Mouse (Mus musculus) layer of hippocampus, postnatal 14 days (tissue): ENCODE data around the gene Camk2n1. TPM values are rescaled to one million over a fixed set of nuclear protein-coding genes. Genes with fewer than 3 reads are reported as not detected.
A peak's percentile ranks its signal among the peaks of the same experiment; 100 is the strongest.

Experiments
- DNase-seq, 2 experiments: peaks; one replicate each; pipeline ENCODE4 v3.0.0; 2021 to 2022; ENCODE audit warnings: low spot score in 2 of 2, mixed read lengths in 1 of 2
- total RNA-seq, 2 experiments: library from RNA; stranded (reverse); gene quantifications; 2 replicates each; pipeline ENCODE4 v1.2.3; 2021

Gene Camk2n1
- total RNA-seq, 2 experiments from 2014 or later = 211 to 242 TPM

DNA sequence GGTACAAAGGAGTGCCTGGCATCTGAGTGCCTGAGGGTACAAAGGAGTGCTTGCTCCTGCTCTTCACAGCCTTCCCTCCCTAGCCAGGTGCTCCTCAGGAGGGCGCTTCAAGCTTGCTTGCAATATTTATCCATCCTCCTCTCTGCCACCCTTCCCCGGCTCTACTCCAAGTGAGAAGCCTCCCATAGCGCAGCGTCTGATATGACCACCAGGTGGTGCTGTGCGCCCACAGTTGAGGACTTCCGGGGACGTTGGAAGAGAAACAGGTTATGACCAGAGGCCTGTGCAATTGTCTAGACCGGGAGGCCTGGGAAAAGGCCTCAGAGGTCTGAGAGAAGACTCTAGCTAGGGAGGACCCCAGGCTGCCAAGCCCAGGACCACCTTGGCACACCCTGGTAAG is 6.7 kb upstream of the Camk2n1 start:
- DNase-seq = peak; percentile 96 to 97

DNA sequence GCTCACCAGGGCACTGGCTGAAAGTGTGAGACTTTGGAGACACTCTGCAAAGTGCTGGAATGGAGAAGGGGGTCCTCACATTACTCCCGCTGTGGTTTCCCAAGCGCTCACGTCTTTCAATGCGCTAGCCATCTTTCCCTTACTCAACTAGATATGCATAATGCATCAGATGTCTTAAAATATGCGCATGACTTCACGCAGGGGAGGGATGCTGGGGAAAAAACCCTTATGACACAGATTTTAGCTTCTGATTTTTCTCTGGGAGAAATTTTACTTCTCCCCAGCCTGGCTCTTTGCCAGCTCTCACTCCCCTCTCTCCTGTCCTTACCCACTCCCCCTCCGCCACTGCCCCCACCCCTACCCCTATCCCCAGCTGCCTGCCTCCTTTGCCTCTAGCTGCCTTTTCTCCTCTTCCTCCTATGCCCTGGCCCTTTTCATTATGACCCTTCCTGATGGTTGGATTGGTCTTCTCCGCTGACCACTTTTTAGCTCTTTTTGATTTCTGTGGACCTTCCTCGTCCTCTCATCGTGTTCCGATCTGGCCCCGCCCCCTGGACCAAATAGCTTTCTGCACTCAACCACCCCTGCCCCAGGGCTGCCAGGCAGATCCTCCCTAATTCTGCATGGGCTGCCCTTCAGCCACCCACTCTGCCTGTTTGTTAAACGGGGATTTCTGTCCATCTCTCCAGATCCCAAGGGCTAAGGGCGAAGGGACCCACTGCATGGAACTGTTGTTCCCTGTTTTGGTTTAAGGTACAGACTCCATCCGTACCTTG is 6.1 kb upstream of the Camk2n1 start:
- DNase-seq = no peak

DNA sequence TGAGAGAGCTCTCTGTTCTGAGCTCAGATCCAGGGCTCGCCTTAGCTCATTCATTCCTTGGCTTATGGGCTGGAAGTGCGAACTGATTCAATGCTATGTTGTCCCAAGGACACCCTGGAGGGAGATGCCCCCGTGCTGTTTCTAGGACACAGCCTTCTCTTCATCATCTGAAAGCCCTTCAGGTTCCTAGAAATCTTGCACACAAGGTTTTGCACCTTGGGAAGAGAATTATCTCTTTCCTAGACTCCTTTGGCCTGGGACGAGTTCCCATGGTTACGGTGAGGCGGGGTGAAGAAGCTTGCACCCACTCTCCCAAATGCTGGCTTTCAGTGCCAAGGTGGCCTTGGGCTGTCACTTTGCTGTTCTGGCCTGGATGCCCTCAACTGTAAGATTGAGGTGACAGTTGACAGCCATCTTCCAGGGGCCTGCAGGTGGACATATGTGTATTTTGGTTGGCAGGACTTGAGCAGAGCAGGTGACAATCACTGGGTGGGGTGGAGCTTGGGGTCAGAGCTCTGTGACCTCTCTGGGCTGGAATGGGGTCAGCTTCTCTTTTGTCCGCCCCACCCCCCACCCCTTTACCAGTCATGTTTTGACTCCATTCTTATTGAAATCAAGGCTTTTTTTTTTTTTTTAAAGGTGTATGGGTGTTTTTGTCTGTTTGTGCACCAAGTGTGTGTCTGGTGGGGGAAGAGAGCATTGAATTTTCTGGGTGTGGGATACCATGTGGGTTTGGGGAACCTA is 5.1 kb upstream of the Camk2n1 start:
- DNase-seq = no peak

DNA sequence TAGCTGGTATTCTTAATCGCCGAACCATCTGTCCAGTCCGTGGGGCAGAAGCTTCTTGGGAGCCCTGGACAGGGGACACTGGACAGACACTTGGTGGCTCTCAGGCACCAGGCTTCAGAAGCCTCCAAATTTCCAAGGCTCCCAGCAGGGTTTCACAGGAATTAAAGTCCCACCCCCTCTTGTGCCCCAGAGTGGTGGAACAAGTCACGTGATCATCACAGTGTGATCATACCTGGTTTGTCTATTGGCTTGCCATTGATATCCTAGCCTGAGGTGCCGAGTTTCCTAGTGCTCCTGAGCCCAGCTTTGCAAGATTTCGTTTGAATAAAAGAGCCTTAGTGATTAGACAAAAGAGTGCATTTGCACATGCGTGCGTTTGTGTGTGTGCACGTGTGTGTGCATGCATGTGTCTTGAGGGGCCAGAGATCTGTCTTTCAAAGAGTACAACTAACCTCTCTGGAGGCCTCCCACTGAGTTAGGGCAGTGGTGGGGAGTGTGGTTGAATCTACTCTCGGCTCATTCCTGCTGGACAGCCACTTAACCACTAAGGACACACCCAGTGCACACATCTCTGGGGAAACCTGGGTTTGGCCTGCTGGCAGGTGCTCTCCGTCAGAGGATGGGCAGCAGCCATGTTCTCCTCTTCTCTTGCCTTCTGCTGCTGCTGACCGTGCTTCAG is 4.3 kb upstream of the Camk2n1 start:
- no peak for DNase-seq

DNA sequence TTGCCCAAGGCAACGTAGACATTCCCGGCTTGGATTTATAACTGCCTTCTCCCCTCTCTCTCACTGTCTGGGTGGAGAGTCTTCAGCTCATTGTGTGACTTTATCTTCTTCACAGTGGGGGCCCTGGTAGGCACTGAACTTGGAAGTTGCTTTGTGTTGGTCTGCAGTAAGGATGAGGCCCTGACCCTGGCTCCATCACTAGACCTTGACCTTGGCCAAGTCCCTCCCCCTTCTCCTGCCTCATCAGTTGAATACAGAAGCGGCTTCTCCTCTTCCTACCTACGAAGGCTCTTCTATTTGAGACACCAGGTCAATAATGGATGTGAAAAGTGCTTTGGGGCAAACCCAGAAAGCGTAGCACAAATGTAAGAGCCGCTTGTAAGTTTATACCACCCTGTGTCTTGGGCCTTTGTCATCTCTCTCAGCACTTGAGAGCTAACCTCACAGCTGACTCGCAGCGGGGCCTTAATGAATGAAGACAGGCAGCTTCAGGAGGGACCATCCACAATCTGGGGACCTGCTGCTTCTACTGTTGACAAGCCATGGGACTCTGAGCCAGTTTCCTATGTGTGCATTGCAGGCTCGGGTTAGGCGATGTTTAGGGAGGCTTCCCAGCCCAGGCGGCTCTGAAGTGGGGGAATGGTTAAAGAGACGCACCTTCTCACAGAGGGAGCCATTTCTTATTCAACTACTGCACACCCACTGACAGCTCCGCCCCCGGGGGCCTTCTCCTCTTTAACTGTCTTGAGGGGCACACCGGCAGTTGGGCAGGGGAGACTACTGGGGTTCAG is 1.6 kb upstream of the Camk2n1 start:
- no peak for DNase-seq

DNA sequence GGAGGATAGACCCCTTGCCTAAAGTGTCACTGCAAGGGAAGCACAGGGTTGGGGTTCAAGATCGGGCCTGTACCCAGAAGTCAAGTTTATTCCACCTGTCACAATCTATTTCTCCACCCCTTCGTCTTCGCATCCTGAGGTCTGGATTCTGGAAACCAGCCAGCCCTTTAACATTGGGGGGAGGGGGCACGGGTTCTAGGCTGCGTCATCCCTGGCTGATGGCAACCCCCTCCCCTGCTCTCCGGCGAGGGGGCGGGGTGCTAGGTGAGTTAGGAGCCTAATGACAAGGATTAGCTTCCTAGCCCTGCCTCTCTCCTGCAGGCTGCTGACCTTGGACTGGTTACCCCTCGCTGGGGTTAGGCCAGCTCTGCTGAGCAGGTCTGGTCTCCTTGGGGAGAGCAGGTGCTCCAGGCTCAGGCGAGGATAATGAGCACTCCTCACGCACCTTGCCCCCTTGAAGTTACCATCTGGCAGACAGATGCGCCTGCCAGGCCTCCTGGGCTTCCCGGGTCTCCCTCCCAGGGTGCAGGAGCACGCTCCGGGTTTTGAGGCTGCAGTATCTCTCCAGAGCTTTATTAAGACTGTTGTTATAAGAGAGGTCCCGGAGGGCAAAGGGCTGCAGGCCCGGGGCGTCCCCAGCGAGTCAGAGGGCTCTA is 889 bp upstream of the Camk2n1 start:
- DNase-seq = no peak

DNA sequence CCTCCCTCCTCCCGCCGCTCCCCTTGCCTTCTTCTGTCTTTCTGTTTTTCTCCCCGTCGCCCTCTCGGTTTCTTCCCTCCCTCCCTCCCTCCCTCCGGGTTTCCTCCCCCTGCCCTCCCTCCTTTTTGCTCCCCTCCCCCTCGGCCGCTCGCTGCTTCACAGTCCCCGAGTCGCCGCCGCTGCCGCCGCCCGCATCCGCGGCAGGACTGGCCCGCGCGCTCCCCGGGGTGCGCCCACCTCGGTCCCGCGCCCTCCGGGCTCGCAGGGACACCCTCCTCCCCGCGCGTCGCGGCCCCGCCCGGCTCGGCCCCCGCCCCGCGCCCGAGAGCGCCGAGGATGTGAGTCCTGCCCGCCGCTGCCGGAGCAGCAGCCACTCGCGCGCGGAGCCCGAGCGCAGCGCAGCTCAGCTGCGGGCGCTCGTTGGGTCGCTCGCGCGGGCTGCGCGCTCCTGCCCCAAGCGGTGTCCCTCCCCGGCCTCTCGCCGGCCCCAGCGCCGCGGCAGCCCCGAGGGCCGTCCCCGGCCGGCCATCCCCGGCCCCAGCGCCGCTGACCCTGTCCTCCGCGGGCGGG is 542 bp downstream of the Camk2n1 start:
- peak in 1 of 2 experiments; percentile 73 for DNase-seq

DNA sequence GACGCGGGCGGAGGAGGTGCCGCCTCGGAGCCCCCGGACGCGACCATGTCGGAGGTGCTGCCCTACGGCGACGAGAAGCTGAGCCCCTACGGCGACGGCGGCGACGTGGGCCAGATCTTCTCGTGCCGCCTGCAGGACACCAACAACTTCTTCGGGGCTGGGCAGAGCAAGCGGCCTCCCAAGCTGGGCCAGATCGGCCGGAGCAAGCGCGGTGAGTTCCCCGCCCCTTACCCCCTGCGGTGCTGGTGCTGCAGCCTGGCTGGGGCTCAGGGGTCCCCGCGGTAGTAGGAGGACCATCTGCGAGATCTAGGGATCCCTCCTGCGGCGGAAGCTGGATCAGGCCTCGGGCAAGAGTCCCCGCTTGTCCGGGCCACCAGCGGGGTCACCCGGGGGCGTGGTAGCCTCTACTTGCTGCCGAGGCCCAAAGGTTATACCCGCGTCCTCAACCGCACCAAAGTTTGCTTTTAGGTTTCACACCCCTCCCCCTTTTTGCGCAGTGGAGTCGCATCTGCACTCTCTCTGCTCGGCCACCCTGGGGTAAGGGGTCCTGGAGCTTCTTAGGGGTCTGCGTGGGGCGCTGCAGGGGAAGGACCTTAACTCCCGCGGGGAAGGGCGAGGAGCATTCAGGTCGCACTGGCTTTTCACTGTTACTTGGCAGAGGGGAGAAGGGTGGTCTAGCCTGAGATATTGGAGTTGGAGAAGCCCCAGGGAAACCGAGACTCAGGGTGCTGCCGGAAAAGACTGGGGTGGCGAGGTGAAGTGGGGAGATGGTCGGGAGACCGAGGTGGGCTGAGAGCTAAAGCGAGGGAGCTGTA is 1.2 kb downstream of the Camk2n1 start:
- peak in 1 of 2 experiments; percentile 50 for DNase-seq

DNA sequence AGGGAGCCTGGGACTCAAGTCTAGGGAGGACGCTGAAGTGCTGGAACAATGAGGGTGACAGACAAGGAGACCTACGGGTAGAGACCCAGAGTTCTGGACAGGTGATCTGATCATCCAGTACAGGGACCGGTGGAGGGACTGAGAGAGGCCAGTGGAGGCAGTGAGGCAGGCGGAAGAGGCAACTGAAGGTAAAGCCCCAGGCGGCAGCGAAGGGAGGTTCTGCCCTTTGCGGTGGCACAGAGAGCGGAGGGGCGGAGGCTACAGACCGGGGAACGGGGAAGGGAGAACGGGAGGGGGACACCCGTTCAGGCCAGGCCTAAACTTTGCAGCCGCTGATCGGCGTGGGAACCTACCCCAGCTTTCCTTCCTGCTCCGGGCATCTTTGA is 1.8 kb downstream of the Camk2n1 start:
- DNase-seq = no peak

DNA sequence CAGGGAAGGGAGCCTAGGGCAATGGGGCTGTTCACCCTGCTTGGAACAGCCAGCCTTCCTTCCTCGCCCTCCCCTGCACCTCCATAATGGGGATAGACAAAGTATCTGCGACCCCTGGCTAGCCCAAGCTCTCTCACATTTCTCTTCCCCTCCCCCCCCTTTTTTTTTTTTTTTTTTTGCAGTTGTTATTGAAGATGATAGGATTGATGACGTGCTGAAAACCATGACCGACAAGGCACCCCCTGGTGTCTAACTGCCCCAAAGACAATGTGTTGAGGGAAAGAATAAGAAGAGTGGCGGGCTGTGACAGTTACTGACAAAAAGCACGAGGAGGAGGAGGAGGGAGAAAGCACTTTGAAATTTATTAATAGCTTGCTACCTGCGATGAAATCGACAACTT is 2.4 kb downstream of the Camk2n1 start:
- DNase-seq = no peak

DNA sequence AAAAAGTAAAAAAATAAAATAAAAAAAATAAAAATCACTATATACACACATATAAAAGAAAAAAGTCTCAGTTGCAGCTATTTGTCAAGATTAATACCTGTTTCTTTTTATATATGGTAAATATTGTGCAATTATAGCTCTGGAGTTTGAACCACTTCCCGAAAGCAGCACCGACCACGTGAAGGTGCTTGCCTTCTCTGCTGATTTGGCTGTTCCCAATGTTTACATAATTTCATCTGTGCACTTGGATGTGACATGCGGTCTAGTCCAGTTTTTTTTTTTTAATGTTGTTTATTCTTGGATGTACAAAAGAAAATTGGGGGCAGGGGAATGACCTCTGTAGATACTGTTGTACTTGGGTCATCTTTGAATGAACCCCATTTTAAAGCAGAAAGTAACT is 3.0 kb downstream of the Camk2n1 start:
- no peak for DNase-seq

DNA sequence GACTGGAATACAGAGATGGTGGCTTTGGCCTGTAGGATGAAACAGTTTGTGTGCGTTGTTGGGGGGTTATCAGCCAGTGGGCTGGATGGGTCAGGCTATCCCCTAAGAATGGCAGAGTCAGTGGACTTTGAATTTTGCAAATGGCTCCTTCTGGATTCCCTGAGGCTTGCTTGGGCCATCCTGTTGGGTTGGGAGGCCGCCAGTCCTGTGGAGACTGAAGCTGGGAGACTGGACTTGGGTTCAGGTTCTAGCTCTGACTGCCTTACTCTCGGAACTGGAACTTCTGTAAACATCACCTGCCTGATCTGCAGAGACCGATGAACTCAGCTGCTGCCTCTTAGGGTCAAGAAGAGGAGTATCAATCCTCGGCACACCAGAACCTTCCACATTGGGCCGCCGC is 4.1 kb downstream of the Camk2n1 start:
- no peak for DNase-seq

DNA sequence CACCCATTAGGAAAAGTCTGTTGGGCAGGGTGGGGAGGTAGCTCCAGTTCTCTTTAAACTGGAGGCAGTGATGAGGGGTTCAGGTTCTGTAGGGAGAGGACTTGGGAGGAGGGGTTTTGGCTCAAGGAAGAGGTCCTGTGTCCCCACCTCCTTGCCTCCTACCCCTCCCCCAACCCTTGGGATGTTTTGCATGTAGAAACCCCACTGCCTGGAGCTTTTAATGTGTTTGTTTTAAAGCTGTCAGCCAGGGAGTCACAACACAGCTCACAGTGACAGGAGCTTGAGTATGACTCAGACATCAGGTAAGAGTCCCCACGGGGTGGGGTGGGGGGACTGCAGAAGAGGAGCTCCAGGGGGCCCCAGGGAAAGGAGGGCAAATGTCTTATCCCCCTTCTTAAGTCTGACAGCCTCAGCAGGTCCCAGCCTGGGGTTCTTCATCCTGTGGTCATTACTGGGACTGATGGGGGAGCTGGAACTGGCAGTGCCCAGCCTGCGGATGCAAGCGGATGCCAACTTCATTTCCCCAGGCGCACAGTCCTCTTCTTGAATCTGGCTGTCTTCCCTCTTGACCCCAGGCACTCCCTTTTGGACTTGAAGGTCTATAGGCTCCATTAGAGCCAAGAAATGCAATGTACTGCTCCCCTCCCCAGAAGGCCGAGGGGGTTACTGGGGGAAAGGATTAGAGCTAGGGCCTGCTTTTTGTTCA is 4.8 kb downstream of the Camk2n1 start:
- DNase-seq = no peak

DNA sequence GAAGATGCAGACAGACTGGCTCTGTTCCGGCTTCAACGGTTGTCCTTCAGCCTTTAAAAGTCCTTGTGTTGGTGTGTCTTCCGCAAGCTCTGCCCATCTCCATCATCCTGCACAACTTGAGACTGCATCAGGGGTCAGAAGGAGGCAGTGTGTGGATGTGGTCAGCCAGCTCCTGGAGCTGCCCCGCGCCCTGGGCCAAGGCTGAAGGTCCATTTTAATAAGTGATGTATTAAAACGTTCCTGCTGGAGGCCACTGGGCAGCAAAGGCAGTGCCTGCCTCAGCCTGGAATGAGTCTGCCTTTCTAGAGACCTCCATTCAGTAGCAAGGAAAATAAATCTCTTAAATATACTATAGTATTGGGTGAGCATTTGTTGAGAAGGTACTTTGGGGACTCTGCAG is 5.7 kb downstream of the Camk2n1 start:
- no peak for DNase-seq

DNA sequence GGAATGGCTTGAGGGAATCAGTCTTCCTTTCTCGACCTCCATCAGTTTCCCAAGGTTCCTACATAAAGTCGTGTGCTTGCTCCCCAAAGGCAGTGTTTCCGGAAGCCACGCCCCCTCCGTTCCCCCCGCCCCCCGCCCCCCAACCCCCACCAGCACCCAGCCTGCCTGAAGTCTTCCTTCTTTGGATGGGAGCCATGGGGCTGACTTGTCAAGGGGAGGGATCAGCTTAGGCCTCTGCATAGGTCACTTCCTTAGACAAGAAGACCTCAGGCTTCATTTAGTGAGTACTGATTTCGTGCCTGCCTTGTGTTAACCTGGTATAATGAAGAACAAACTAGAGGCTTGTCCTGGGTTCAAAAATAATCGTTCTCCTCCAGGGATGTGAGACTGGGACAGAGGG is 6.8 kb downstream of the Camk2n1 start:
- no peak for DNase-seq

DNA sequence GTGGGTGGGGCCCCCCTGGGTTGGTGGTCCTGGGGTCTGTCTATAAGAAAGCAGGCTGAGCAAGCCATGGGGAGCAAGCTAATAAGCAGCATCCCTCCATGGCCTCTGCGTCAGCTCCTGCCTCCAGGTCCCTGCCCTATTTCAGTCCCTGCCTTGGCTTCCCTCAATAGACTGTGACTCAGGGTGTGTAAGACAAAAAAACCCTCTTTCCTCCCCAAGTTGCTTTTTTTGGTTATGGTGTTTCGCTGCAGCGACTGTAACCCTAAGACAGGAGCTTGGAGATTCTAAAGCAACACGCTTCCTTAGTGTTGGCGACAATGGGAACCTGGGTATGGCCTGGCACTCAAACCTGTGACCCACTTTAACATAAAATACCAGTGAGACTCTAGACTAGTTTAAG is 7.4 kb downstream of the Camk2n1 start:
- DNase-seq = no peak

DNA sequence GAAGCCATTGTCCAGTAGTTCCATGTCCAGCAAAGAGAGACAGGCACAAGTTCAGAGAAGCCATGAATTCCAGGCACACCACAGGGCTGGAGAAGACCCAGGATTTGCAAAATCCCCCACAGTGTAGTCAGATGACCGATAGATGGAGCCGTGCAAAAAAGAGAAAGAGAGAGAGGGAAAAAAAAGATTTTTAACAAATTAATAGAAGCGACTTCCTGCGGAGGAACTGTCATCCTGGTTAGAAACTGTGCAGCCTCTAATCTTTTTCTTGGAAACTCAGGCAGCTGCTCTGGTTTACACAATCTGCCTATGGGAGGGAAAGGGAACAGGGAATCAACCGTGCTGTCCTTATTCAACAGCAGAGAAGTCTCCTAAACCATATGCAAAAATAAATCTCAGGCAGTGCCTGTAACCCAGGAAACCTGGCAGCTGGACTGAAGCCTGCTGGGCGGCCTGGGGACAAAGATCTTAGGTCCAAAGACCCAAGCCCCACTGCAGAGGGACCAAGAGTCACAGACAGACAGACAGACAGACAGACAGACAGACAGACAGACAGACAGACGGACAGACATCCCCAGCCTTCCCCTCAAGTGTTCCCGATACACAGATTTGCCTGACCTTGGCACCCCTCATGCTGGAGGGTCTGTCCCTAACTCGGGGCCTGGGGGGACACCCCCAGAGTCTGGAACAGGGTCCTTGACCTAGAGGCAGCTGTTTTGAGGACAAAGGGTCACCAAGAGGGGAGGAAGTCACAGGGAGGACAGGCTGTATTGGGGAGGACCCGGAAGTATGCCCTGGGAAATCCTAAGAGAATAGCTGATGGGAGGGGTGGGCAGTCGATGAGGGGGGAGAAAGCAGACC is 9.1 kb downstream of the Camk2n1 start:
- peak; percentile 51 to 76 for DNase-seq
